Mouse (Mus musculus): ENCODE measurements around the gene Sept10. TPM values are rescaled to one million over a fixed set of nuclear protein-coding genes. Genes with fewer than 3 reads are reported as not detected.

Sept10 gene
- total and polyA plus RNA-seq, 3 experiments: not detected

- Histone ChIP-seq H3K4me3 (ENCODE audit: control insufficient read depth in 1 of 2, insufficient read depth in 1 of 2, low read depth in 2 of 2, low read length in 2 of 2) (no peak overlapping the region), H3K36me3 (ENCODE audit: control insufficient read depth in 1 of 2, insufficient read depth in 2 of 2, low read length in 2 of 2) (no peaks in the 10 kb centered on the region), H3K4me1 (ENCODE audit: control insufficient read depth in 1 of 2, insufficient read depth in 2 of 2, low read length in 2 of 2) (no peaks in the 10 kb centered on the region), H3K79me2 (ENCODE audit: control insufficient read depth, insufficient read depth, low read length, poor library complexity) (no peaks in the 10 kb centered on the region), H3K27ac (ENCODE audit: control insufficient read depth, low read depth, low read length) (no peak overlapping the region), H3K9me3 (replicated peaks; ENCODE audit: insufficient read depth, low read length) (no peaks in the 10 kb centered on the region), H3K27me3 (ENCODE audit: control insufficient read depth in 1 of 2, insufficient read depth in 2 of 2, low read length in 2 of 2) (peaks cover 0 to 5% of the 10 kb centered on the region in 2 experiments; a peak in 3 of 4 replicates), H3K9ac (ENCODE audit: control insufficient read depth, low read depth, low read length, poor library complexity, severe bottlenecking) (no peak overlapping the region)
- DNase-seq (ENCODE audit: low read depth, low spot score): no peak
- no peak for TF ChIP-seq MAX (IDR thresholded peaks at IDR 0.05; ENCODE audit: low read length)
- no peak for TF ChIP-seq ZC3H11A (IDR thresholded peaks at IDR 0.05; ENCODE audit: low read depth, low read length)
- TF ChIP-seq HCFC1 (IDR thresholded peaks at IDR 0.05; ENCODE audit: low read depth, low read length): no peak
- TF ChIP-seq USF1 (IDR thresholded peaks at IDR 0.05; ENCODE audit: low read depth, low read length): no peak
- TF ChIP-seq ZNF384 (IDR thresholded peaks at IDR 0.05; ENCODE audit: low read depth, low read length): no peak
- TF ChIP-seq BHLHE40 (IDR thresholded peaks at IDR 0.05; ENCODE audit: borderline replicate concordance, low read depth, low read length): no peak
- no peak for TF ChIP-seq MXI1 (IDR thresholded peaks at IDR 0.05; ENCODE audit: low read depth, low read length)
- no peak for TF ChIP-seq ELF1 (IDR thresholded peaks at IDR 0.05; ENCODE audit: low read depth, low read length)
- TF ChIP-seq POLR2AphosphoS5 (IDR thresholded peaks at IDR 0.05; ENCODE audit: borderline replicate concordance, low read depth, low read length): no peak
- no peak for TF ChIP-seq TCF12 (IDR thresholded peaks at IDR 0.05; ENCODE audit: low read depth, low read length)
- TF ChIP-seq MEF2A (IDR thresholded peaks at IDR 0.05; ENCODE audit: extremely low read depth, insufficient replicate concordance, low read depth, low read length, poor library complexity, severe bottlenecking): no peak
Observed at GRCm38 (mm10) chr10:59235847-59236246, 14.2 kb upstream of the Sept10 start.

- no peak overlapping the region for H3K4me3 ChIP-seq (ENCODE audit: control insufficient read depth in 1 of 2, insufficient read depth in 1 of 2, low read depth in 2 of 2, low read length in 2 of 2)
- H3K36me3 ChIP-seq (ENCODE audit: control insufficient read depth in 1 of 2, insufficient read depth in 2 of 2, low read length in 2 of 2): no peaks in the 10 kb centered on the region
- TF ChIP-seq USF1 (IDR thresholded peaks at IDR 0.05; ENCODE audit: low read depth, low read length): no peak
- no peak for TF ChIP-seq ZMIZ1 (IDR thresholded peaks at IDR 0.05; ENCODE audit: low read depth, low read length)
- TF ChIP-seq MAZ (IDR thresholded peaks at IDR 0.05; ENCODE audit: low read depth, low read length): no peak
- TF ChIP-seq KAT2A (conservative IDR thresholded peaks at IDR 0.05; ENCODE audit: low read depth, low read length): no peak
- TF ChIP-seq CHD2 (IDR thresholded peaks at IDR 0.05; ENCODE audit: low read length): no peak
- TF ChIP-seq NRF1 (IDR thresholded peaks at IDR 0.05; ENCODE audit: insufficient read depth, low read depth, low read length, poor library complexity, severe bottlenecking): no peak
- TF ChIP-seq MXI1 (IDR thresholded peaks at IDR 0.05; ENCODE audit: low read depth, low read length): no peak
- TF ChIP-seq MYC (IDR thresholded peaks at IDR 0.05; ENCODE audit: low read depth, low read length): no peak
- TF ChIP-seq MAFK (IDR thresholded peaks at IDR 0.05; ENCODE audit: borderline replicate concordance, low read depth, low read length): no peak
- no peak for TF ChIP-seq ETS1 (IDR thresholded peaks at IDR 0.05; ENCODE audit: low read depth, low read length)
- TF ChIP-seq TBP (IDR thresholded peaks at IDR 0.05; ENCODE audit: low read depth, low read length): no peak
- TF ChIP-seq RAD21 (IDR thresholded peaks at IDR 0.05; ENCODE audit: low read depth, low read length): no peak
- no peak for TF ChIP-seq GATA1 (IDR thresholded peaks at IDR 0.05; ENCODE audit: low read depth, low read length)
- TF ChIP-seq USF2 (IDR thresholded peaks at IDR 0.05; ENCODE audit: borderline replicate concordance in 1 of 2, insufficient read depth in 1 of 2, low read depth in 1 of 2, low read length in 2 of 2): no peak
- TF ChIP-seq MEF2A (IDR thresholded peaks at IDR 0.05; ENCODE audit: extremely low read depth, insufficient replicate concordance, low read depth, low read length, poor library complexity, severe bottlenecking): no peak
- TF ChIP-seq POLR2A (IDR thresholded peaks at IDR 0.05; ENCODE audit: control insufficient read depth in 1 of 2, insufficient read depth in 1 of 2, low read depth in 1 of 2, low read length in 2 of 2, poor library complexity in 1 of 2): no peak
- no peak for TF ChIP-seq GABPA (IDR thresholded peaks at IDR 0.05; ENCODE audit: low read depth, low read length)
- H3K9me3 ChIP-seq (replicated peaks; ENCODE audit: insufficient read depth, low read length): no peaks in the 10 kb centered on the region
- peaks cover 0 to 5% of the 10 kb centered on the region in 2 experiments; a peak in 3 of 4 replicates for H3K27me3 ChIP-seq (ENCODE audit: control insufficient read depth in 1 of 2, insufficient read depth in 2 of 2, low read length in 2 of 2)
- H3K79me2 ChIP-seq (ENCODE audit: control insufficient read depth, insufficient read depth, low read length, poor library complexity): no peaks in the 10 kb centered on the region
- no peak overlapping the region for H3K9ac ChIP-seq (ENCODE audit: control insufficient read depth, low read depth, low read length, poor library complexity, severe bottlenecking)
- no peaks in the 10 kb centered on the region for H3K4me1 ChIP-seq (ENCODE audit: control insufficient read depth in 1 of 2, insufficient read depth in 2 of 2, low read length in 2 of 2)
- H3K27ac ChIP-seq (ENCODE audit: control insufficient read depth, low read depth, low read length): no peak overlapping the region
- DNase-seq (ENCODE audit: low read depth, low spot score): no peak
Observed at GRCm38 (mm10) chr10:59235227-59235626, 13.6 kb upstream of the Sept10 start.
